Mouse (Mus musculus) ES-Bruce4 (cell line): ENCODE data around the gene Fkbpl. TPM values are rescaled to one million over a fixed set of nuclear protein-coding genes. Genes with fewer than 3 reads are reported as not detected.

Source experiments
- H3K27ac ChIP-seq: 2 replicates; pipeline ENCODE4 v1.5.1; 2012; ENCODE audit warnings: low read length, inconsistent platforms; ENCODE audit not compliant: insufficient read depth
- H3K27me3 ChIP-seq: 2 replicates; pipeline ENCODE4 v1.6.1; 2012; ENCODE audit warnings: mild to moderate bottlenecking, low read length, inconsistent platforms; ENCODE audit not compliant: control insufficient read depth, poor library complexity, insufficient read depth, severe bottlenecking
- H3K36me3 ChIP-seq: 2 replicates; pipeline ENCODE4 v1.6.1; 2012; ENCODE audit warnings: inconsistent platforms, mild to moderate bottlenecking, low read length, moderate library complexity; ENCODE audit not compliant: control insufficient read depth, poor library complexity, insufficient read depth, severe bottlenecking
- H3K4me1 ChIP-seq: one replicate; pipeline ENCODE4 v1.8.1; 2011; ENCODE audit warnings: low read length; ENCODE audit not compliant: control insufficient read depth, insufficient read depth
- H3K4me3 ChIP-seq: 2 replicates; pipeline ENCODE4 v1.5.1; 2011; ENCODE audit warnings: low read depth, mild to moderate bottlenecking, low read length
- H3K9ac ChIP-seq: 2 replicates; pipeline ENCODE4 v1.6.1; 2012; ENCODE audit warnings: low read depth, mild to moderate bottlenecking, inconsistent platforms; ENCODE audit not compliant: poor library complexity, severe bottlenecking
- H3K9me3 ChIP-seq: replicated peaks from 2 replicates; pipeline ENCODE4 v1.6.1; 2012; ENCODE audit warnings: mild to moderate bottlenecking, low read length, inconsistent platforms; ENCODE audit not compliant: control insufficient read depth, poor library complexity, insufficient read depth, severe bottlenecking
- CTCF ChIP-seq: IDR thresholded peaks from one replicate; pipeline ENCODE4 v1.8.1; 2011; ENCODE audit warnings: low read depth, low read length
- EP300 ChIP-seq: IDR thresholded peaks from 2 replicates; pipeline ENCODE4 v1.6.1; 2011; ENCODE audit warnings: low read depth, low read length; ENCODE audit not compliant: insufficient read depth
- POLR2A ChIP-seq: IDR thresholded peaks from one replicate; pipeline ENCODE4 v1.8.1; 2011; ENCODE audit warnings: low read length; ENCODE audit not compliant: insufficient read depth
- polyA plus RNA-seq: library from polyadenylated mRNA; stranded (reverse); fragments of >200 nt; gene quantifications from 2 replicates; pipeline ENCODE4 v1.2.4, GENCODE M21; 2011; ENCODE audit warnings: low read depth; ENCODE audit not compliant: missing spikeins, insufficient read depth, insufficient read length

The Fkbpl gene
- 11.0 and 16.5 TPM in 2 replicates for polyA plus RNA-seq

GRCm38 (mm10) chr17:34644608-34645007 is at the start of gene Fkbpl:
Fkbpl (plus strand) TSS chr17:34644764.
- Histone ChIP-seq H3K36me3 (peaks cover 4% of the 10 kb centered on the region; the same call in 1 of the 2 replicates), H3K9ac (peak within 1 kb of the TSS; percentile 49), H3K4me1 (no peaks in the 10 kb centered on the region), H3K9me3 (no peaks in the 10 kb centered on the region), H3K4me3 (peak within 1 kb of the TSS; percentile 98), H3K27me3 (no peaks in the 10 kb centered on the region), H3K27ac (no peak within 1 kb of the TSS; the same call in 1 of the 2 replicates)
- no peak for TF ChIP-seq POLR2A
- no peak for TF ChIP-seq EP300
- no peak for TF ChIP-seq CTCF

GRCm38 (mm10) chr17:34596098-34596497 is 48.5 kb upstream of the Fkbpl start:
- no peak overlapping the region for H3K4me3 ChIP-seq
- H3K9ac ChIP-seq = no peak overlapping the region

GRCm38 (mm10) chr17:34597566-34598095 is 46.9 kb upstream of the Fkbpl start, which contains the start of gene Ager:
Ager (plus strand) TSS chr17:34597862.
- no peak within 1 kb of the TSS for H3K4me3 ChIP-seq
- H3K36me3 ChIP-seq = 0 out of 2 replicates have a peak, but pooled peaks cover 9% of the 10 kb centered on the region
- H3K27me3 ChIP-seq = no peaks in the 10 kb centered on the region
- TF ChIP-seq POLR2A = no peak
- no peak for TF ChIP-seq CTCF
- TF ChIP-seq EP300 = no peak
- H3K9ac ChIP-seq = no peak within 1 kb of the TSS
- H3K4me1 ChIP-seq = no peaks in the 10 kb centered on the region
- H3K9me3 ChIP-seq = no peaks in the 10 kb centered on the region
- H3K27ac ChIP-seq = no peak within 1 kb of the TSS

More at GRCm38 (mm10) chr17:34596098-34596497, 48.5 kb upstream of the Fkbpl start:
- H3K27ac ChIP-seq = no peak overlapping the region
- 0 out of 2 replicates have a peak, but pooled peaks cover 9% of the 10 kb centered on the region for H3K36me3 ChIP-seq
- H3K27me3 ChIP-seq = no peaks in the 10 kb centered on the region
- H3K9me3 ChIP-seq = no peaks in the 10 kb centered on the region
- TF ChIP-seq EP300 = no peak
- TF ChIP-seq CTCF = no peak
- no peak for TF ChIP-seq POLR2A
- H3K4me1 ChIP-seq = no peaks in the 10 kb centered on the region

- Histone ChIP-seq H3K27ac (no peak overlapping the region), H3K9me3 (no peaks in the 10 kb centered on the region), H3K27me3 (no peaks in the 10 kb centered on the region), H3K4me3 (no peak overlapping the region), H3K36me3 (0 out of 2 replicates have a peak, but pooled peaks cover 4% of the 10 kb centered on the region), H3K9ac (no peak overlapping the region), H3K4me1 (no peaks in the 10 kb centered on the region)
- TF ChIP-seq POLR2A (no peak), EP300 (no peak), CTCF (no peak)
Measured at GRCm38 (mm10) chr17:34599891-34600290, 44.7 kb upstream of the Fkbpl start.

- no peak overlapping the region for H3K9ac ChIP-seq
- 0 out of 2 replicates have a peak, but pooled peaks cover 4% of the 10 kb centered on the region for H3K36me3 ChIP-seq
- peaks cover 3% of the 10 kb centered on the region for H3K4me1 ChIP-seq
- H3K27me3 ChIP-seq = no peaks in the 10 kb centered on the region
- TF ChIP-seq POLR2A = no peak
- no peak for TF ChIP-seq EP300
- no peak for TF ChIP-seq CTCF
- no peak overlapping the region for H3K27ac ChIP-seq
- H3K4me3 ChIP-seq = no peak overlapping the region
- no peaks in the 10 kb centered on the region for H3K9me3 ChIP-seq
Measured at GRCm38 (mm10) chr17:34601796-34602195, 42.8 kb upstream of the Fkbpl start.

GRCm38 (mm10) chr17:34603375-34604060 is 41.0 kb upstream of the Fkbpl start, which contains the start of gene Rnf5:
Rnf5 (minus strand) TSS chr17:34603690.
- peaks cover 3% of the 10 kb centered on the region for H3K4me1 ChIP-seq
- H3K27me3 ChIP-seq = no peaks in the 10 kb centered on the region
- H3K36me3 ChIP-seq = 0 out of 2 replicates have a peak, but pooled peaks cover 4% of the 10 kb centered on the region
- H3K9me3 ChIP-seq = no peaks in the 10 kb centered on the region
- H3K27ac ChIP-seq = peak within 1 kb of the TSS; percentile 12
- no peak for TF ChIP-seq POLR2A
- H3K9ac ChIP-seq = peak within 1 kb of the TSS; percentile 81
- H3K4me3 ChIP-seq = peak within 1 kb of the TSS; percentile 99
